8 mouse cellular contexts compared by ENCODE assay signal in genomic region chr5:120714314-120714713, GRCm38 (mm10). TPM values are rescaled to one million over a fixed set of nuclear protein-coding genes. Genes with fewer than 3 reads are reported as not detected.
DNase-seq lines count a peak whose midpoint lies in the region; ATAC-seq and TF ChIP-seq lines count a peak whose summit lies in the region.

No protein-coding gene starts in this region.

- H3K27ac ChIP-seq in kidney, embryonic 15.5 days, result no peak overlapping the region

- peaks cover 33% of the 10 kb centered on the region for H3K4me1 ChIP-seq in kidney, embryonic 15.5 days
- H3K4me1 ChIP-seq in lung, adult 2 months (ENCODE audit: control insufficient read depth, insufficient read depth, low read length), result no peaks in the 10 kb centered on the region

- H3K27me3 ChIP-seq in kidney, embryonic 15.5 days, result peaks cover 58% of the 10 kb centered on the region

- H3K4me2 ChIP-seq in kidney, embryonic 15.5 days, result peak overlapping the region; percentile 28

- no peak overlapping the region for H3K4me3 ChIP-seq in kidney, embryonic 15.5 days (replicated peaks)
- no peak overlapping the region for H3K4me3 ChIP-seq in lung, adult 2 months (replicated peaks; ENCODE audit: extremely low read depth, low read depth, low read length)

- TF ChIP-seq POLR2A in lung, adult 2 months (IDR thresholded peaks at IDR 0.05; ENCODE audit: borderline replicate concordance, extremely low read depth, low read depth, low read length), result no peak

- TF ChIP-seq CTCF in lung, adult 2 months (IDR thresholded peaks at IDR 0.05; ENCODE audit: insufficient read depth, low read length), result peak; percentile 59

- peak; percentile 50 for DNase-seq in ovary, postnatal 10 days (ENCODE audit: low spot score)
- DNase-seq in ovary, adult 18-20 months (ENCODE audit: low spot score), result no peak
- peak; percentile 43 for DNase-seq in c-Kit-positive CD71-negative TER-119-negative erythroid progenitor cells, embryonic 14.5 days (ENCODE audit: low read depth)
- peak; percentile 73 for DNase-seq in forelimb bud, embryonic 11.5 days (ENCODE audit: low read depth, low spot score)
- DNase-seq in lung, adult 2 months, result peak; percentile 40
- peak; percentile 84 for DNase-seq in right cerebral cortex, adult 18-20 months
- peak; percentile 73 for DNase-seq in urinary bladder, postnatal 14 days (ENCODE audit: low spot score)

- no peak for ATAC-seq in kidney, embryonic 15.5 days (replicated peaks; ENCODE audit: low FRiP score)

- H3K36me3 ChIP-seq in kidney, embryonic 15.5 days, result no peaks in the 10 kb centered on the region

- 4% methylated on average over 16 of the region's 16 CpGs for WGBS in kidney, embryonic 15.5 days
- 4% methylated on average over 16 of the region's 16 CpGs for WGBS in lung, adult 2 months

- no peaks in the 10 kb centered on the region for H3K9me3 ChIP-seq in kidney, embryonic 15.5 days (replicated peaks)

- no peak overlapping the region for H3K9ac ChIP-seq in kidney, embryonic 15.5 days

RNA-seq across cellular contexts. Expression of gene Dtx1, which starts 2.6 kb away (rescaled TPM):
- 7.5 and 8.5 TPM in 2 replicates for polyA plus RNA-seq in kidney, embryonic 15.5 days (2015; fragmentation: Nextera tagmentation; extraction: Ambion mirVana)
- 6.1 and 7.8 TPM in 2 replicates for polyA plus RNA-seq in lung, adult 2 months (2012; rRNA removed)

RNA-seq across cellular contexts. Expression of gene Oas2, which starts 35.3 kb away (rescaled TPM):
- 0.36 and 0.50 TPM in 2 replicates for polyA plus RNA-seq in kidney, embryonic 15.5 days (2015; fragmentation: Nextera tagmentation; extraction: Ambion mirVana)
- polyA plus RNA-seq in lung, adult 2 months (2012; rRNA removed), result 4.5 and 5.0 TPM in 2 replicates
